Mouse (Mus musculus) megakaryocyte, embryonic 14.5 days (primary cell): ENCODE measurements around the gene Creb3l4.

Experiments used
- FLI1 ChIP-seq: IDR thresholded peaks from 2 replicates; pipeline ENCODE4 v1.6.1; 2012; ENCODE audit warnings: low read length, inconsistent platforms, mixed read lengths
- GATA1 ChIP-seq: IDR thresholded peaks from 3 replicates; pipeline ENCODE4 v1.6.1; 2012; ENCODE audit warnings: mixed read lengths, low read length, inconsistent platforms, borderline replicate concordance

DNA sequence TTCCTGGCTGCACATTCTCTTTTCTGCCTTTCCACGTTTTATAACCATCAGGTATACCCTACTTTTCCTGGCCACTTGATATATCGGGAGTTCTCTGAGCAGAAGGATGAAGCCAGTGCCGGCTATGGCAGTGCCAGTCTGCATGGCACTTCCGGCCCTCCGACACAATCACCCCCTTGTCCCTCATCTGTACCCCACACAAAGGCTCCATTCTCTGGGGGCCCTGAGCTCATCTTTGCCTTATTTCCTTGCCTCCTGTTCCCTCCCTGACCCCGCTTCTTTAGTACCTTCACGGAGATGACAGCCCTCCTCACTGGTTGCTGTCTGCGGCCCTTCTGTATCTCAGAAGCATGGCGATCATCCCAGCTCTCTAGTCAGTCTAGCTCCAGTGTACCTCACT, 37.4 kb upstream of the Creb3l4 start:
- TF ChIP-seq GATA1 (no peak), FLI1 (no peak)
